Mouse (Mus musculus) E14TG2a.4 (cell line): ENCODE data around the gene Rai14.

Source experiments
- CTCF ChIP-seq: conservative IDR thresholded peaks from 2 replicates; pipeline ENCODE4 v1.5.1; 2014; ENCODE audit warnings: low read length
- NANOG ChIP-seq: IDR thresholded peaks from 2 replicates; pipeline ENCODE4 v1.6.1; 2014; ENCODE audit warnings: borderline replicate concordance, low read length, mixed read lengths

DNA sequence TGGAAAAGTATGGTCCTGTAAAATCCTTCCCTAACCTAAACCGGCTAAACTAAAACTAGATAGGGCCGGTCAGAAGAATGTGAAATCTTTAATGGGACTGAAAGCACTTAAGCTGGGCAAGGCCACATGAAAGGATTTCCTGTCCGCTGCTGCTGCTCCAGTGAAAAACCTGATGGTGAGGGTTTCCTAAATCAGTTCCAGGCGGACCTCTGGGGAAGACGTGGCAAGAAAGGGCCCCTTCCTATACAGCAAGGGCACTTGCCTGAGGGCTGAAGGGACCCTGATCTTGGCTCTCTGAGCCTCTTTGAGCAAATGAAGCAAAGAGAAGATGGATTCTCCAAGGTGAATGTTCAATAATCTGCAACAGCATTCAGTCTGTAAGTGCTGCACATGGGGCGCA is 80.2 kb downstream of the Rai14 start:
- TF ChIP-seq CTCF (no peak), NANOG (no peak)
